Mouse (Mus musculus) spleen, postnatal 36 days (tissue): Measurements from ENCODE around the gene Kcnq5.
"Not testable (repeated sequence)": the region's sequence is repeated elsewhere in the genome, so short reads cannot be mapped to it uniquely, and the experiment has no call there.

Experiments used
- DNase-seq, 2 experiments: peaks; one replicate each; pipeline ENCODE4 v3.0.0; 2022; ENCODE audit warnings: low spot score in 2 of 2, mixed read lengths in 1 of 2

Gene Kcnq5

GRCm38 (mm10) chr1:21838534-21838933 lies 123.2 kb downstream of the Kcnq5 start:
- DNase-seq: no peak

DNA sequence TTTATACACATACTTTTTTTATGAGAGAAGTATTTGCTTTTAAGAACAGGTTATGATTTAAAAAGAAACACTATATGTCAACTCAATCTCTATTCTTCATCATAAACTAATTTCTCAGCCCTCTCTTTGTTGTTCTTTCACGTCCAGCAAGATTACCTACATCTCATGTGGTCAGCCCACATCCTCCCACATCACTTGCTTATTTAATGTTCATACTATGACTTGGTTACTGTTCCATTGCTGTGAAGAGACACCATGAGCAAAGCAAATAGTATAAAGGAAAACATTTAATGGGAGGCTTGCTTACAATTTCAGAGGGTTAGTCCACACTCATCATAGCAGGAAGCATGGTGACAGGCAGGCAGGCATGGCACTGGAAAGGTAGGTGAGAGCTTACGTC lies 124.4 kb downstream of the Kcnq5 start:
- DNase-seq: no peak

- no peak for DNase-seq
Observed at GRCm38 (mm10) chr1:21836337-21836736, 125.4 kb downstream of the Kcnq5 start.

- DNase-seq: peak in 1 of 2 experiments; percentile 3
Observed at GRCm38 (mm10) chr1:21829909-21830455, 131.8 kb downstream of the Kcnq5 start.

DNA sequence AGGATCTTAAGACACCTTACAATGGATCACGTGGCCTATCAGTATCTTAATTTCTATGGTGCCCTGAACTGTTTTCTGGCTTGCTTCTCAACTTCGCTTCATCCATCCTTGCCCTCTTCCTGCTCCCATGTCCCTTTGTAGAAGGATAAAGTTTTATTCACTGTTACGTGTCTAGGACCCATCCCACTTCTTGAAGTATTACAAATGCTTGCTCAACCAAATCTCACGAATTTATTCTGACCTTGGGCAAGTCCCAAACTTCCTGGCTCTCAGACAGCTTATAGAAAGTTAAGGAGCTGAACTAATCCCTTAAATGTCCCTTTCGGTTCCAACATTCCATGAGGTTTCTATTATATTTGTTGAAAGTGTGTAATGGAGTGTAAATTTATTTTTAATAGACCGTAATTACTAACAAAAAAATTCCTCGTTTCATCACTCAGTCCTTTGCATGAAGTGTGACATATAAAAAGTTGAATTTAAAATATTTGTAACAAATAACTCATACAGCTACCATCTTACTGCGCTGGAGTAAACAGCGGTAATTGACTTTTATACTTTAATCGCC lies 141.6 kb downstream of the Kcnq5 start:
- no peak for DNase-seq

GRCm38 (mm10) chr1:21805064-21805463 lies 156.7 kb downstream of the Kcnq5 start:
- no peak for DNase-seq

DNA sequence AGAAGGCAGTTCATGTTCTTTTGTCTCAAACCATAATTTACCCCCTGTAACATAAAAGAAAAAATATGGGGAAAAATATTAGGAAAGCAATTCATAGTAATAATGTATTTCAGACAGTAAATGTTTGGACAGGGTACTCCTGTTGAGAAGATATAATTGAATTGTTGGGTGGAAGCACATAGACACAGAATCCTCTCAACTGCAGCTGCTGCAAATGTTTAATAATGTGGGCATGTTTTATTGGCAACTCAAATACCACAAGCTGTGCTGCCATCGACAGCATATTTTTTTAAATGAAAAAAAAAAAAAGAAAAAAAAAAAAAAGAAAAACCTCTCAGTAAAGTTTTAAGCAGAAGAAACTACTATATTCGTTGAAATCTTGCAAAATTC lies 157.3 kb downstream of the Kcnq5 start:
- DNase-seq: no peak

DNA sequence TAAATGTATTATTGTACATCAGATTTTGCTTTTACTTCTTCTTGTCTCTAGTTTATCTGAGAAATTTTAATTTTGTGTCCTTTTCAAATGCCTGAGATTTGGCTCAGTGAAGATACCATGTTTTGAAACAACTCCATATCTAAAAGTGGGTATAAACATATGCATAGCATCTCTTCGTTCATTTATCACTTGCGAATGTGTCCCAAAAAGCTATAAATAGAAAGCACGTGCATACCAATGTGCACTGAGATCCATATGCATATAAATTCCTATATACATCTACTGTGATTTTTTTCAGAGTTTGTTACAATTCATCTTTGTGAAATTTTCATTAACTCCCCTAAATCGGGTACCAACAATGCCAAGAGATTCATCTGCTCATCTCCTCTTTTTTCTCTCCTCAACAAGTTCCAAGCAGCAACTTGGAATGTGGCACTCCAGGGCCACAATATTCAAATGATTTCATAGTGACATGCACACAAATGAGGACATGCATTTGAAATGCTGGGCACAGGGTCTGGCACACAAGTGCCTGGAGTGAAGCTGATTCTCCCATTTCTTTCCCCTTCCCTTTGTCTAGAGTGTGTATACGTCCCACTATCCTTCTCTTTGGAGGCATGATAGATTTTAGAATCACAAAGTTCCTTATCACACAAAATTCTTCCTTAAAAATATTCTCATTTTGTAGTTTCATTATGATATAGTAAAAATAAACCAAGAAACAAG lies 157.8 kb downstream of the Kcnq5 start:
- no peak for DNase-seq

GRCm38 (mm10) chr1:21780746-21781145 lies 181.0 kb downstream of the Kcnq5 start:
- DNase-seq: no peak

- DNase-seq: no peak
Observed at GRCm38 (mm10) chr1:21777560-21777959, 184.2 kb downstream of the Kcnq5 start.

DNA sequence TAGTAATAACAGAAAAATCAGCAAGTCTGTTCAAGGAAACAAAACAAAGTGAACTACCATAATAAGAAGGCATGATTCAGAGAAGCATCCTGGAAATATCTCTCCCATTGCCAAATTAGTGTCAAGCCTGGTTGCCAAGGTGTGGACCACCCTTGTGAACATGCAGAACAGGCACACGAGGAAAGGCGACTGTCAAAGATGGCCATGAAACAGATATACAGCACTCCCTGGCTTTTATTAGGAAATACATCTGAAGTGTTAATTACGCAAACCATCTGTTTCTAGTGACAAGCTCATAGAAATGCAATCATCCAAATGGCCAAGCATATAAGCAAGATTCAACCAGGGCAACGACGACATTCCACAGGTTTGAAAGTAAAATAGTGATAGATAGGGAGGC lies 187.8 kb downstream of the Kcnq5 start:
- no peak for DNase-seq

- no peak for DNase-seq
Observed at GRCm38 (mm10) chr1:21770494-21770893, 191.2 kb downstream of the Kcnq5 start.

GRCm38 (mm10) chr1:21749297-21749696 lies 212.4 kb downstream of the Kcnq5 start:
- DNase-seq: no peak

DNA sequence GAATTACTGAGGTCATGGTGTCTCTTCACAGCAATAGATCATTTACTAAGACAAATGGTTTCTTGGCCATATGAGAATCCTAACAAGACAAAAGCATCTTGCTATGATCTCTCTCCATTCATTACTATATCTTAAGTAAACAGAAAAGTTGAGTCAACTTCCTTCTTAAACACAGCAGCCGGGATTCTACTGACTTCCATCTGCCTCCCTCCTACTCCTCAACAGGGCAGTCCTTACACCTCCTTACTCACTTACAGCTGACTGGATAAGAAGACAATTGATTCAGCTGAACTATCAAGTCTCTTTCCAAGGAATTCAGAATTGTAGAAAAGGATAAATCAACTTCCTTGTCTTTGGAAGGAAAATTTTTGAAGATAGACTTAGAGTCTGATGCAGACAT lies 232.6 kb downstream of the Kcnq5 start:
- DNase-seq: no peak

GRCm38 (mm10) chr1:21723231-21723630 lies 238.5 kb downstream of the Kcnq5 start:
- not testable (repeated sequence) for DNase-seq

GRCm38 (mm10) chr1:21721246-21721645 lies 240.5 kb downstream of the Kcnq5 start:
- no peak for DNase-seq

DNA sequence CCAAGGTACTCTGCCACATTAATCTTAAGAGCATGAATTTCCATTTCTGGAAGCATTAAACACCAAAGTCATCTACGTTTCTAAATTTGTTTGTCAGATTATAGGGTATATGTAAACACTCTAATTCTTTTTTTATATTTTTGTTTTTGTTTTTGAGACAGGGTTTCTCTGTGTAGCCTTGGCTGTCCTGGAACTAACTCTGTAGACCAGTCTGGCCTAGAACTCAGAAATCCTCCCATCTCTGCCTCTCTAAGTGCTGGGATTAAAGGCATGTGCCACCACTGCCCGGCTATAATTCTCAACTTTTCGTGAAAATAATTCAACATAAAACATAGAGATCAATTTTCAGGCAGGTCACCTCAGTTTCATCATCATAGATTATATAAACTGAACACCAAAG lies 246.9 kb downstream of the Kcnq5 start:
- no peak for DNase-seq

DNA sequence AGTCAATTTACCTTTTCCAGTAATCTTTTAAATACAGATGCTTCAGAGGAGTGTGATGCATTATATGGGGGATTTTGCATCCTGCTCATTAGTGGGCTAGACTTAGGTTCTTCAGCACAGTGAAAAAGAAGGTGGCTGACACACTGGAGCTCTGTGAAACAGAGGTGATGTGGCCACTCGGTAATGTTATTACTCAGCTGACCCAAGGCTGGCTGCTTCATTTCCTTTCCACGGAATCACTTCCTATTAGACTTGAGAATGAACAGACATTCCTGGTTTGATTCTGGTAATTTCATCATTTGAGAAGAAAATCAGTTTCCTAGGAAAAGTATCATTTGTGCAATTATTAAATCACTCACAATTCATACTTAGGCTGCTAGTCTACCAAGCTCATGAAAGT lies 249.0 kb downstream of the Kcnq5 start:
- DNase-seq: no peak

DNA sequence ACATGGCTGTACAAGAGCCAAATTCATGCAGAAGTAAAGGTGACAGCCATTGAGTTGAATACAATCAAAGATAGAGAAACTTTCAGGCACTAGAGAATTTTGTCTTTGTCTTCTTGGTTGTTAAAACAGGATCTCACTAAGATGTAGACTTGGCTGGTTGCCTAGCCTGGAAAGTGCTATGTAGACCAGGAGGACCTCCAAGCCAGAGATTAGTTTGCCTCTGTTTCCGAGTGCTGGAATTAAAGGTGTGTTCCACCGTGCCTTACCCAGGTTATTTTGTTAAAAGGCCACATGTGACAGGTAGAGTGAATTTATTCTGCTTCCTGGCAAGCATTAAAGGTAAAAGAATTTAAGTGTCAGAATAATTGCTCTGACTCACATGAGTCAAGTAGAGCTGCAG lies 271.3 kb downstream of the Kcnq5 start:
- DNase-seq: no peak

DNA sequence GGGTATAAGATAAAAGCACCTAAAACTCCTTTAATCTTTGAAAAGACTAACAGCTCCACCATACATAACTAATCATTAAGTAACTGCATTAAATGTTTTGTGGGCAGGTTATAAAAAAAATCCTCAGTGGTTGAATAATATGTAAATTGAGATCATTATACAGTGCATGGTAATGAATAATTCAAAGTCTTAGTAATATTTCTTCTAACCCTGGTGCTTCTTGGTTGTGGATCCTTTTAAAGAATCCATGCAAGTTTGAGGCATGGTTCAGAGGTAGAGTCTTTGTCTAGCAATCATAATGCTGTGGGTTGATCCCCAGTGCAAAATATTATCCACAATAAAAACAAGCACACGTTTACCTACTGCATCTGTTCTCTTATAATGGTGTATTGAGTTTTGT lies 272.8 kb downstream of the Kcnq5 start:
- no peak for DNase-seq

GRCm38 (mm10) chr1:21684444-21684843 lies 277.3 kb downstream of the Kcnq5 start:
- DNase-seq: no peak

DNA sequence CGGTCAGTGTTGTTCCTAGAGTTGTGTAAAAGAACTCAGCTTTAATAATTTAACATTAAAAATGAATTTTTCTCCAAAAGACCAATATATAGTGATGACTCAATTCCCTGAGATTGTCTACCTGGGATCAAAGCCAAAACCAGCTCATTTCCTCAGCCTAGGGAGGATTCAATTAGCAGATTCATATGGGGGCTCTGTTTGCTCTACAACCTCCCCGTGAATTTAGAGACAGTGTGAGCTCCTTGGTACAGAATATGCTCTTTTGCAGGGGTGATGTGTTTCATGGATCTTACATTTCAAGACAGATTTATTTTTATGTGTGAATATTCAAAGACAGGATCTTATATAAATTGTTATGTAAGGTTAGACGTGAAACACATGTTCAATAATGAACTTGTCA lies 284.9 kb downstream of the Kcnq5 start:
- no peak for DNase-seq

DNA sequence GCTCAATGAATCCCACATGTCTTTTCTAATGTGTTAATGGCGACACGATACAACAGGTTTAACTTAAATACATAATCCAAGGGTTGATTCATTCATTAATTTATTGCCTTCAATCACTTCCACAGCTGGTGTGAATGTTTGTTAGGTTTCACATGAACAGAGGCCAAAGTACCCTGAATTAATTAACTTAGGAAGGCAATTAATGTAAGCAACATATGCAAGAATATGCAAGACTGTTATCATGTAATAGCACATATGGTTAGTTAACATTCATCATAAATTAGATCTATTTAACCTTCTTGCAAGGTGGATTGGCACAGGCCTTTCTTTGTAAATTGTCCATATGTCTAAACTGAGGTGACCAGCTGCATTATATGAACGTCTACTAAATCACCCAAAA lies 300.9 kb downstream of the Kcnq5 start:
- DNase-seq: no peak

- no peak for DNase-seq
Observed at GRCm38 (mm10) chr1:21650820-21651219, 310.9 kb downstream of the Kcnq5 start.
